Mouse (Mus musculus) cortical plate, adult 2 months (tissue): ENCODE measurements at regions not wholly inside any gene's neighbourhood (a gene's known extent, or its start where the extent isn't known, plus 50 kb on each side); places are given as distances from the start of the nearest gene placed in this dataset.

Experiments used
- CTCF ChIP-seq: fragments of 200-500 bp; IDR thresholded peaks from 2 replicates; pipeline ENCODE4 v1.5.1; 2011; ENCODE audit warnings: mild to moderate bottlenecking, control low read depth, low read length; ENCODE audit not compliant: insufficient read depth; ENCODE audit errors: extremely low read depth
- POLR2A ChIP-seq: fragments of 200-500 bp; IDR thresholded peaks from 2 replicates; pipeline ENCODE4 v1.6.1; 2011; ENCODE audit warnings: mild to moderate bottlenecking, low read length, control low read depth; ENCODE audit not compliant: insufficient read depth; ENCODE audit errors: extremely low read depth

DNA sequence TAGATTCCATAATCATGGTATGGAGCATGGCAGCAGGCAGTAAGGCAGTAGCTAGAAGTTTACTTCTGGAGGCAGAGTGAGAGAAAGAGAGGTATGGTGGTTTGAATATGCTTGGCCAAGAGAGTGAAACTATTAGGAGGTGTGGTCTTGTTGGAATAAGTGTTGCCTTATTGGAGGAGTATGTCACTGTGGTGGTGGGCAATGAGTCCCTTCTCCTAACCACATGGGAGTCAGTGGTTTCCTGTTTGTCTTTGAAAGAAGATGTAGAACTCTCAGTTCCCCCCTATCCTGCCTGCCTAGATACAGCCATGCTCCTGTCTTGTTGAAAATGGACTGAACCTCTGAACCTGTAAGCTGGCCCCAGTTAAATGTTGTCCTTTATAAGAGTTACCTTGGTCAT is 1152.4 kb downstream of the Pla2g4a start:
- TF ChIP-seq CTCF, result no peak
- TF ChIP-seq POLR2A, result no peak
